Mouse (Mus musculus): ENCODE results near the gene Gm42906. TPM values are rescaled to one million over a fixed set of nuclear protein-coding genes. Genes with fewer than 3 reads are reported as not detected.

Gene Gm42906
- polyA plus RNA-seq, 1 experiment from 2014 or later, result 0.52 TPM

- peak; percentile 88 for ATAC-seq (ENCODE audit: low FRiP score, low TSS enrichment)
- peak; percentile 45 for DNase-seq (ENCODE audit: low spot score)
- Histone ChIP-seq H3K4me2 (replicated peaks; ENCODE audit: low read depth) (no peak overlapping the region), H3K27me3 (ENCODE audit: control insufficient read depth, insufficient read depth, low read length) (no peaks in the 10 kb centered on the region), H3K4me1 (replicated peaks; ENCODE audit: control insufficient read depth, insufficient read depth) (no peaks in the 10 kb centered on the region), H3K9me3 (ENCODE audit: control insufficient read depth, low read length) (no peaks in the 10 kb centered on the region), H3K27ac (replicated peaks) (peak overlapping the region; percentile 69), H3K9ac (ENCODE audit: low read length) (no peak overlapping the region), H3K4me3 (ENCODE audit: low read depth, low read length) (no peak overlapping the region), H3K36me3 (ENCODE audit: control insufficient read depth, insufficient read depth, low read length) (no peaks in the 10 kb centered on the region)
- WGBS, result 34% methylated on average over 11 of the region's 11 CpGs
- TF ChIP-seq EP300 (optimal IDR thresholded peaks at IDR 0.05) (no peak), CTCF (IDR thresholded peaks at IDR 0.05; ENCODE audit: low read depth) (0 out of 2 replicates have a peak, but pooled peaks have one; percentile 4)
Observed at GRCm38 (mm10) chr5:151247115-151247875, 180.7 kb downstream of the Gm42906 start.

GRCm38 (mm10) chr5:151246287-151246686, 181.7 kb downstream of the Gm42906 start:
- Histone ChIP-seq H3K9ac (ENCODE audit: low read length) (no peak overlapping the region), H3K4me2 (replicated peaks; ENCODE audit: low read depth) (no peak overlapping the region), H3K27me3 (ENCODE audit: control insufficient read depth, insufficient read depth, low read length) (no peaks in the 10 kb centered on the region), H3K9me3 (ENCODE audit: control insufficient read depth, low read length) (no peaks in the 10 kb centered on the region), H3K4me3 (ENCODE audit: low read depth, low read length) (no peak overlapping the region), H3K36me3 (ENCODE audit: control insufficient read depth, insufficient read depth, low read length) (no peaks in the 10 kb centered on the region), H3K4me1 (replicated peaks; ENCODE audit: control insufficient read depth, insufficient read depth) (no peaks in the 10 kb centered on the region), H3K27ac (replicated peaks) (no peak overlapping the region)
- 75% methylated on average over 2 of the region's 2 CpGs for WGBS
- TF ChIP-seq EP300 (optimal IDR thresholded peaks at IDR 0.05) (no peak), CTCF (IDR thresholded peaks at IDR 0.05; ENCODE audit: low read depth) (no peak)
- ATAC-seq (ENCODE audit: low FRiP score, low TSS enrichment), result 0 out of 2 replicates have a peak, but pooled peaks have one; percentile 58
- peak; percentile 35 for DNase-seq (ENCODE audit: low spot score)

GRCm38 (mm10) chr5:151245571-151245970, 182.4 kb downstream of the Gm42906 start:
- no peaks in the 10 kb centered on the region for H3K27me3 ChIP-seq (ENCODE audit: control insufficient read depth, insufficient read depth, low read length)
- no peak overlapping the region for H3K9ac ChIP-seq (ENCODE audit: low read length)
- 65% methylated on average over 5 of the region's 5 CpGs for WGBS
- no peaks in the 10 kb centered on the region for H3K36me3 ChIP-seq (ENCODE audit: control insufficient read depth, insufficient read depth, low read length)
- no peak overlapping the region for H3K4me2 ChIP-seq (replicated peaks; ENCODE audit: low read depth)
- no peaks in the 10 kb centered on the region for H3K4me1 ChIP-seq (replicated peaks; ENCODE audit: control insufficient read depth, insufficient read depth)
- no peak for DNase-seq (ENCODE audit: low spot score)
- TF ChIP-seq CTCF (IDR thresholded peaks at IDR 0.05; ENCODE audit: low read depth) (no peak), EP300 (optimal IDR thresholded peaks at IDR 0.05) (no peak)
- no peak for ATAC-seq (ENCODE audit: low FRiP score, low TSS enrichment)
- no peaks in the 10 kb centered on the region for H3K9me3 ChIP-seq (ENCODE audit: control insufficient read depth, low read length)
- no peak overlapping the region for H3K27ac ChIP-seq (replicated peaks)
- no peak overlapping the region for H3K4me3 ChIP-seq (ENCODE audit: low read depth, low read length)

- Histone ChIP-seq H3K9ac (ENCODE audit: low read length) (no peak overlapping the region), H3K36me3 (ENCODE audit: control insufficient read depth, insufficient read depth, low read length) (no peaks in the 10 kb centered on the region), H3K27ac (replicated peaks) (no peak overlapping the region), H3K9me3 (ENCODE audit: control insufficient read depth, low read length) (no peaks in the 10 kb centered on the region), H3K4me3 (ENCODE audit: low read depth, low read length) (no peak overlapping the region), H3K4me2 (replicated peaks; ENCODE audit: low read depth) (no peak overlapping the region), H3K27me3 (ENCODE audit: control insufficient read depth, insufficient read depth, low read length) (no peaks in the 10 kb centered on the region), H3K4me1 (replicated peaks; ENCODE audit: control insufficient read depth, insufficient read depth) (no peaks in the 10 kb centered on the region)
- ATAC-seq (ENCODE audit: low FRiP score, low TSS enrichment) (no peak), DNase-seq (ENCODE audit: low spot score) (no peak)
- TF ChIP-seq CTCF (IDR thresholded peaks at IDR 0.05; ENCODE audit: low read depth) (no peak), EP300 (optimal IDR thresholded peaks at IDR 0.05) (no peak)
- WGBS, result 63% methylated on average over 9 of the region's 9 CpGs
Observed at GRCm38 (mm10) chr5:151238730-151239129, 189.2 kb downstream of the Gm42906 start.

GRCm38 (mm10) chr5:151236411-151236810, 191.6 kb downstream of the Gm42906 start:
- Histone ChIP-seq H3K27me3 (ENCODE audit: control insufficient read depth, insufficient read depth, low read length) (no peaks in the 10 kb centered on the region), H3K4me1 (replicated peaks; ENCODE audit: control insufficient read depth, insufficient read depth) (0 out of 2 replicates have a peak, but pooled peaks cover 3% of the 10 kb centered on the region), H3K9me3 (ENCODE audit: control insufficient read depth, low read length) (no peaks in the 10 kb centered on the region), H3K4me3 (ENCODE audit: low read depth, low read length) (no peak overlapping the region), H3K36me3 (ENCODE audit: control insufficient read depth, insufficient read depth, low read length) (no peaks in the 10 kb centered on the region), H3K9ac (ENCODE audit: low read length) (no peak overlapping the region), H3K27ac (replicated peaks) (no peak overlapping the region), H3K4me2 (replicated peaks; ENCODE audit: low read depth) (no peak overlapping the region)
- DNase-seq (ENCODE audit: low spot score), result no peak
- TF ChIP-seq CTCF (IDR thresholded peaks at IDR 0.05; ENCODE audit: low read depth) (no peak), EP300 (optimal IDR thresholded peaks at IDR 0.05) (no peak)
- WGBS, result 83% methylated on average over 5 of the region's 5 CpGs
- ATAC-seq (ENCODE audit: low FRiP score, low TSS enrichment), result no peak

GRCm38 (mm10) chr5:151233400-151234031, 194.4 kb downstream of the Gm42906 start, which contains the start of gene Stard13:
TSS of gene Stard13 (minus strand) at chr5:151233836.
- under 1% methylated on average over 45 of the region's 49 CpGs for WGBS
- Histone ChIP-seq H3K27me3 (ENCODE audit: control insufficient read depth, insufficient read depth, low read length) (no peaks in the 10 kb centered on the region), H3K9me3 (ENCODE audit: control insufficient read depth, low read length) (no peaks in the 10 kb centered on the region), H3K27ac (replicated peaks) (peak within 1 kb of the TSS; percentile 45; the same call in 1 of the 2 replicates), H3K9ac (ENCODE audit: low read length) (peak within 1 kb of the TSS; percentile 79), H3K4me2 (replicated peaks; ENCODE audit: low read depth) (peak within 1 kb of the TSS; percentile 96), H3K4me3 (ENCODE audit: low read depth, low read length) (peak within 1 kb of the TSS; percentile 62), H3K4me1 (replicated peaks; ENCODE audit: control insufficient read depth, insufficient read depth) (0 out of 2 replicates have a peak, but pooled peaks cover 3% of the 10 kb centered on the region), H3K36me3 (ENCODE audit: control insufficient read depth, insufficient read depth, low read length) (no peaks in the 10 kb centered on the region)
- DNase-seq (ENCODE audit: low spot score) (peak; percentile 69), ATAC-seq (ENCODE audit: low FRiP score, low TSS enrichment) (peak; percentile 83)
- TF ChIP-seq EP300 (optimal IDR thresholded peaks at IDR 0.05), result no peak
- TF ChIP-seq CTCF (IDR thresholded peaks at IDR 0.05; ENCODE audit: low read depth), result no peak

Data from stomach, postnatal 0 days (tissue).